Mouse (Mus musculus) CH12.LX (cell line): ENCODE measurements around the gene Imp3.

Experiments used
- CTCF ChIP-seq, 2 experiments: IDR thresholded peaks in 1 of 2; conservative IDR thresholded peaks in 1 of 2; 2 replicates each; pipeline ENCODE4 v1.5.1; 2011 to 2012; ENCODE audit warnings: low read depth in 2 of 2, low read length in 2 of 2, improper control_type of control experiment in 1 of 2, inconsistent platforms in 1 of 2, mild to moderate bottlenecking in 1 of 2, moderate library complexity in 1 of 2
- E2F4 ChIP-seq: IDR thresholded peaks from 2 replicates; pipeline ENCODE4 v1.6.1; 2011; ENCODE audit warnings: low read depth, low read length, improper control_type of control experiment; ENCODE audit not compliant: insufficient replicate concordance
- EP300 ChIP-seq: IDR thresholded peaks from 2 replicates; pipeline ENCODE4 v1.6.1; 2011; ENCODE audit warnings: low read length, improper control_type of control experiment
- GABPA ChIP-seq: IDR thresholded peaks from 2 replicates; pipeline ENCODE4 v1.6.1; 2012; ENCODE audit warnings: low read depth, low read length, improper control_type of control experiment, inconsistent platforms; ENCODE audit not compliant: insufficient replicate concordance
- MAFK ChIP-seq: IDR thresholded peaks from 2 replicates; pipeline ENCODE4 v1.6.1; 2011; ENCODE audit warnings: low read length, improper control_type of control experiment; ENCODE audit not compliant: insufficient replicate concordance
- NELFE ChIP-seq: IDR thresholded peaks from 2 replicates; pipeline ENCODE4 v1.6.1; 2011; ENCODE audit warnings: low read depth, low read length, improper control_type of control experiment

DNA sequence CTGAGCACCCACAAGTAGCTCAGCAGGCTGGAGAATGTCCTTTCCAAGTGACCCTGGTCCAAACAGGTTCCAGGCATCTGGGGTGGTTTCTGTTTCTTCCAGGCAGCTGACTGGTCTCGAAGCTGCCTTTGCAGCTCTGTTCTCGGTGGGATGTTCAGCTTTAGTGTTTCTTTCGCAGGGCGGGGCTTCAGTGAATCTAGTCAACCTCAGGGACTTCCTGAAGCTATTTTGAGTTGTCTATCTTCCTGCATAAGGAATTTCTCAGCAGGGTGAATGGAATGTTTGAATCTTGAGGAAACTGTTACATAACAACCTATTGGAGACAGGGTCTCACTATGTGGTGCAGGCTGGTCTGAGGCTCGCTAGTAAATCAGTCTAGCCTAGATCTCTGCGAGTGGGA, 42.9 kb downstream of the Imp3 start:
- TF ChIP-seq CTCF (conservative IDR thresholded peaks at IDR 0.05 in 1 of 2, IDR thresholded peaks at IDR 0.05 in 1 of 2; ENCODE audit: low read depth in 2 of 2, low read length in 2 of 2): no peak
- no peak for TF ChIP-seq MAFK
- TF ChIP-seq EP300: no peak
- TF ChIP-seq GABPA: no peak
- TF ChIP-seq E2F4: no peak
- no peak for TF ChIP-seq NELFE
